Mouse (Mus musculus) midbrain, postnatal 0 days (tissue): ENCODE measurements at regions not wholly inside any gene's neighbourhood (a gene's known extent, or its start where the extent isn't known, plus 50 kb on each side); places are given as distances from the start of the nearest gene placed in this dataset.

Experiments
- ATAC-seq: fragments of 200-750 bp; cut with Nextera tagmentation; 2 replicates; pipeline ENCODE4 v1.8.0; 2017; ENCODE audit warnings: moderate number of reproducible peaks, mild to moderate bottlenecking, moderate TSS enrichment, moderate library complexity; ENCODE audit not compliant: low FRiP score
- DNase-seq: peaks from one replicate; pipeline ENCODE4 v3.0.0-alpha.2; 2015; ENCODE audit warnings: low spot score
- H3K27ac ChIP-seq: fragments of 300-500 bp; sonication (generic); 2 replicates; pipeline ENCODE4 v1.5.1; 2014; ENCODE audit warnings: low read depth, mild to moderate bottlenecking, low read length, mixed read lengths
- H3K27me3 ChIP-seq: fragments of 300-500 bp; sonication (generic); 2 replicates; pipeline ENCODE4 v1.6.1; 2014; ENCODE audit warnings: low read length, control low read depth, mixed read lengths; ENCODE audit not compliant: insufficient read depth
- H3K36me3 ChIP-seq: fragments of 300-500 bp; sonication (generic); 2 replicates; pipeline ENCODE4 v1.6.1; 2014; ENCODE audit warnings: low read length, control low read depth, mixed read lengths; ENCODE audit not compliant: insufficient read depth
- H3K4me1 ChIP-seq: fragments of 300-500 bp; sonication (generic); 2 replicates; pipeline ENCODE4 v1.6.1; 2014; ENCODE audit warnings: mild to moderate bottlenecking, control low read depth, antibody characterized with exemption, low read length, mixed read lengths; ENCODE audit not compliant: insufficient read depth
- H3K4me2 ChIP-seq: fragments of 300-500 bp; sonication (generic); 2 replicates; pipeline ENCODE4 v1.6.1; 2014; ENCODE audit warnings: low read depth, mild to moderate bottlenecking, low read length, mixed read lengths; ENCODE audit not compliant: poor library complexity, severe bottlenecking
- H3K4me3 ChIP-seq: fragments of 300-500 bp; sonication (generic); 2 replicates; pipeline ENCODE4 v1.5.1; 2014; ENCODE audit warnings: low read depth, mild to moderate bottlenecking, low read length, moderate library complexity
- H3K9ac ChIP-seq: fragments of 300-500 bp; sonication (generic); replicated peaks from 2 replicates; pipeline ENCODE4 v1.6.1; 2014; ENCODE audit warnings: mild to moderate bottlenecking, low read length, moderate library complexity, mixed read lengths; ENCODE audit not compliant: poor library complexity, severe bottlenecking
- H3K9me3 ChIP-seq: fragments of 300-500 bp; sonication (generic); 2 replicates; pipeline ENCODE4 v1.6.1; 2016; ENCODE audit warnings: low read length, control low read depth
- CTCF ChIP-seq: IDR thresholded peaks from 2 replicates; pipeline ENCODE4 v1.5.1; 2016; ENCODE audit warnings: antibody characterized with exemption, mild to moderate bottlenecking
- WGBS: fragments of 180-500 bp; shearing (Covaris S2); extraction: QIAGEN DNeasy Blood & Tissue Kit; methylation state at CpG from one replicate; pipeline ENCODE4 v1.1.7; 2014; 5-methylcytosine and 5-hydroxymethylcytosine counted together

DNA sequence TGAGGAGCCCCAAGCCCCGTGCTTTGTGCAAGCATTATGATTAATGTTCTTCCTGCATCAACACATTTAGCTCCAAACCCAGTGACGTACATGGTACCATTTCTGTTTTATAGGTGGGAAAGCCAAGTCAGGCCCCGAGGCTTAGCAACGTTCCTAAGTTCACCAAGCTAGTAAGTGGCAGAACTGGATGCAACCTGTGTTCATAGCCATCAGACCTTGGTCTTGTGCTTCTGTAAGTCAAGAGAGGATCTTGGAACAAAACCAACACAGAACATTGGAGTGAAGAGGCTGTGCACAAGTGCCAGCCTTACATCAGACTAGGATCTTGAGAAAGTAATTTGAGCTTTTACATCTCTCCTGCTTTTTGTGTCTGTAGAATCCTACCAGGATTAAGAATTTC is 71.3 kb downstream of the Cdc7 start:
- H3K9ac ChIP-seq, result no peak overlapping the region
- no peak for TF ChIP-seq CTCF
- H3K36me3 ChIP-seq, result no peaks in the 10 kb centered on the region
- H3K4me3 ChIP-seq, result no peak overlapping the region
- WGBS, result 80% methylated on average over 4 of the region's 4 CpGs
- H3K4me2 ChIP-seq, result no peak overlapping the region
- H3K9me3 ChIP-seq, result no peaks in the 10 kb centered on the region
- DNase-seq, result no peak
- H3K27ac ChIP-seq, result no peak overlapping the region
- no peaks in the 10 kb centered on the region for H3K4me1 ChIP-seq
- no peaks in the 10 kb centered on the region for H3K27me3 ChIP-seq
- ATAC-seq, result no peak

DNA sequence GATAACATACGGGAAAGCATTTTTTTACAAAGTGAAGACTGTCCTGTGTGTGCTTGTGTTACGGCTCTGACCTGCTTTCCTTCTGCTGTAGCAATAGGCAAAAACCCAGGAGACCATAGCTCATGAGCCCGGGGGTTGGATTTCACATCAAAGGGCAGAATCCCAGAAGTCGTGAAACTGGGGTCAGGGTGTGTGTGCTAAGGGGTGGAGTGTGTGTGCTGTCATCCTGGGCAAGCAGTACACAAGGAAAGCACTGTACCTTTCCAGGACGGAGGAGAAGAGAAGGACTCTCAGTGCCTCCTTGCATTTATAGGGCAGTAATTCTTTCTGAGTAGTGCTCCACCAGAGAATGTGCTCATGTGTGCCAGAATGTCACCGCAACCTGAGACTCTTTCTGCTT is 71.7 kb downstream of the Cdc7 start:
- 69% methylated on average over 6 of the region's 6 CpGs for WGBS
- TF ChIP-seq CTCF, result no peak
- Histone ChIP-seq H3K36me3 (no peaks in the 10 kb centered on the region), H3K4me1 (no peaks in the 10 kb centered on the region), H3K4me3 (no peak overlapping the region), H3K9ac (no peak overlapping the region), H3K9me3 (no peaks in the 10 kb centered on the region), H3K4me2 (no peak overlapping the region), H3K27me3 (no peaks in the 10 kb centered on the region), H3K27ac (no peak overlapping the region)
- no peak for ATAC-seq
- DNase-seq, result no peak

DNA sequence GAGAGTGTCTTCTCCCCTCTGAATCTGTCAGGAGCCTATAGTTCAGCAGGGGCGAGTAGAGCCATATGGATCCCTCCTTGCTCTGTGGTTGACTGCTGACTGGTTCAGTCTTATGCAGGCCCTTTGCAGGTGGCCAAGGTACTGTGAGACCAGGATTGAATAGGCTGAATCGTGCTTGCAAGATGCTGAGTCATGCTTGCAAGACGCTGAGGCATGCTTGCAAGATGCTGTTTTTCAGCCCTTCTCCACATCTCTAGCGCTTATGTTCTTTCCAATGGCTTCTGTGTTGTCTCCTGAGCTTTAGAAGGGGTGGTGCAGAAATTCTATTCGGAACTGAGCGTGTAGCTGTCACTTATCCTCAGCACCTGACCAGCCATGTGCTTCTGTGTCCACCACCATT is 72.4 kb downstream of the Cdc7 start:
- Histone ChIP-seq H3K9me3 (no peaks in the 10 kb centered on the region), H3K4me3 (no peak overlapping the region), H3K36me3 (no peaks in the 10 kb centered on the region), H3K9ac (no peak overlapping the region), H3K27me3 (no peaks in the 10 kb centered on the region), H3K27ac (no peak overlapping the region), H3K4me2 (no peak overlapping the region), H3K4me1 (no peaks in the 10 kb centered on the region)
- DNase-seq (no peak), ATAC-seq (no peak)
- no peak for TF ChIP-seq CTCF
- 81% methylated on average over 6 of the region's 6 CpGs for WGBS

DNA sequence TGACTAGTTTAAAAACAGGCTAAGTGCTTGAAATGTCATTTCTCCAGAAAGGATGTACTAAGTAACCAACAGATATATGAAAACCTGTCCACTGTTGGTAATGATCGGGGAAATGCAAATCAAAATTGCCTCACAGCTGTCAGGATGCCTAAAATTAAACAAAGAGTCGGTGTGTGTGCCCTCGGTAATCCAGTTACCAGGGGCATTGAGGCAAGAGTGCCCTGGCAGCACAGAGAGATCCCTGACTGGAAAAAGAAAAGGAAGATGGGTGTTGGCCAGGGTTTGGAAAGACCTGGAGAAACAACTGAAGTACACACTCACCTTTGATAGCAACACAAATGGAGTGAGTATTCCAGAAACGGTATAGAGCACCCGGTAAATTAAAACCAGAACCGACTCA is 73.0 kb downstream of the Cdc7 start:
- Histone ChIP-seq H3K4me3 (no peak overlapping the region), H3K4me1 (no peaks in the 10 kb centered on the region), H3K36me3 (no peaks in the 10 kb centered on the region), H3K4me2 (no peak overlapping the region), H3K27me3 (no peaks in the 10 kb centered on the region), H3K9ac (no peak overlapping the region), H3K9me3 (no peaks in the 10 kb centered on the region), H3K27ac (no peak overlapping the region)
- DNase-seq (no peak), ATAC-seq (no peak)
- WGBS, result 66% methylated on average over 6 of the region's 6 CpGs
- no peak for TF ChIP-seq CTCF

DNA sequence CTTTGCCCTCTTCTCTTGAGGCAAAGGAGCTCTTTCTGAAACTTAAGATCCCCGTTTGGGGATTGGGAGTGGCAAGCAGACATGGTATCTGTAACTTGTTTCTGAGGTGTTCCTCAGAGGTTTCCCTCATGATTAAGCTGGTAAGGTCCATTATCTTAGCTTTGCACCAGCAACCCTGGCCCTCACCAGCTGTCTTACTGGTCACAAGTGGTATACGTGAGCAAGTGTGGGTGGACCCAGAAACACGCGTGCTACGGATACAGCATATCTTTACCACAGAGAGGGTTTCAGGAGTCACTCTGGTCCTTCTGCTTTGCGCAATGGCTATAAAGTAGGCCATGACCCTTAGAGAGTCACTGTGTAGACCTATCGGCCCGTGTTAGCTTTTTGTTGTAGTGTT is 75.2 kb downstream of the Cdc7 start:
- WGBS, result 96% methylated on average over 8 of the region's 8 CpGs

DNA sequence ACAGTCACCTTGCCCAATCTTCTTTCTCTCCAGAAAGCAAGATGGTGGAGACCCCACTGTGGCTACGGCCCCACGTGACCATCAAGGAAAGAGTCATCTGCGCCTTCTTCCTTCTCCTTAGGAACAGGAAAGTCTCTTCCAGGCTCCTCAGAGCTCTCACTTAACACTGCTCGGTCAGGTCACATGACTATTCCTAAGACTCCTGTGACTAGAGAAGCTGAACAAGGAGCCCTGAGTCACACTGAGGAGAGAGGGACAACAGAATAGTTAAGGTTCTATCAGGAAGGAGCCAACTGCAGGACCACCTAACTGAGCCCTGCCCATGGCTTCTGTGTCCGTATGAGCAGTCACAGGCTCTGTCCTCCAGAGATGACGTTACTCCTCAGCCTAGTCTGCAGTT is 75.8 kb downstream of the Cdc7 start:
- Histone ChIP-seq H3K4me3 (no peak overlapping the region), H3K4me1 (no peaks in the 10 kb centered on the region), H3K36me3 (no peaks in the 10 kb centered on the region), H3K27ac (no peak overlapping the region), H3K9ac (no peak overlapping the region), H3K27me3 (no peaks in the 10 kb centered on the region), H3K9me3 (no peaks in the 10 kb centered on the region), H3K4me2 (no peak overlapping the region)
- ATAC-seq (no peak), DNase-seq (no peak)
- 92% methylated on average over 6 of the region's 6 CpGs for WGBS
- TF ChIP-seq CTCF, result no peak

More for the DNA sequence above, 75.2 kb downstream of the Cdc7 start:
- Histone ChIP-seq H3K4me3 (no peak overlapping the region), H3K27ac (no peak overlapping the region), H3K4me1 (no peaks in the 10 kb centered on the region), H3K9me3 (no peaks in the 10 kb centered on the region), H3K27me3 (no peaks in the 10 kb centered on the region), H3K9ac (no peak overlapping the region), H3K4me2 (no peak overlapping the region), H3K36me3 (no peaks in the 10 kb centered on the region)
- ATAC-seq, result no peak
- no peak for TF ChIP-seq CTCF
- no peak for DNase-seq

DNA sequence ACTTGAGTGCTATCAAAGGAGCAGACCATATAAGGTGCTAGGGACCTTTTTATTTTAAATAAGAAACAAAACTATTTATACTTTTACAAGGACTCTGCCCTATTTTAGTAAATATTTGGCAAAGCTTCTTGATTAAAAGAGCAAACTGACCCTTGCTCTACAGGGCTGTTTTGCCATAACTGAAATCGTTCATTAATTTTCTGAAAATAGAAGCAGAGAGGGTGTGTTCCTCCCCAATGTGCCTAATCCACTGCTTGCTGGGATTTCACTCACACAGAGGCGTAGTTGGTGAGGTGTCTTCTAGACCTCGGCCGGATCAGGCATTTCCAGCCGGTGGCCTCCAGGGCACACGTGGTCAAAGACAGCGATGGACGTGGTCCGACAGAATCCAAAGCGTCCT is 76.4 kb downstream of the Cdc7 start:
- no peak for TF ChIP-seq CTCF
- Histone ChIP-seq H3K36me3 (no peaks in the 10 kb centered on the region), H3K27ac (no peak overlapping the region), H3K9ac (no peak overlapping the region), H3K9me3 (no peaks in the 10 kb centered on the region), H3K4me3 (no peak overlapping the region), H3K4me1 (no peaks in the 10 kb centered on the region), H3K4me2 (no peak overlapping the region), H3K27me3 (no peaks in the 10 kb centered on the region)
- 87% methylated on average over 10 of the region's 10 CpGs for whole genome bisulfite sequencing
- ATAC-seq (no peak), DNase-seq (no peak)
